Mouse (Mus musculus): ENCODE measurements at regions not wholly inside any gene's neighbourhood (a gene's known extent, or its start where the extent isn't known, plus 50 kb on each side); places are given as distances from the start of the nearest gene placed in this dataset.

DNA sequence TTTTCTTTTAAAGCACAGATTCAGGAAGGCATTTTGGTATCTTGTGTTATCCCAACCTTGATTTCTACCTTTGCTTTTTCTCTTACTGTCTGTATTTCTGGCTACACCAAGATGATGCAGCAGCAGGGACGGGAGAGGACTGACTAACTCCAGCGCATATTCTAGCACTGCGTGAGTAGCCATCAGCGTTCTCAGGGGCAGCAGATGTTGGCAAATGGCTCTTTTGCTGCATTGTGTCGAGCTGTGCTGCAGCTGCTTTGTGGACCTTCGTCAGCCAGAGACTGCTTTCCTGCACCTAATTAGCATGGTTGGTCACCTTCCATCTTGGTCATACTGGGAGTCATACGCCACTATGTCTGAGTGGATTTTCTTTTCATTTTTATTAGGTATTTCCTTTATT is 133.4 kb upstream of the D16Ertd472e start:
- no peak for TF ChIP-seq CTCF (IDR thresholded peaks at IDR 0.05; ENCODE audit: borderline replicate concordance, insufficient read depth, low read depth, low read length)
- no peak for TF ChIP-seq POLR2A (IDR thresholded peaks at IDR 0.05; ENCODE audit: borderline replicate concordance, insufficient read depth, low read length)

All from cerebellum, adult 2 months (tissue).